Mouse (Mus musculus) liver, embryonic 16.5 days (tissue): ENCODE data around the gene Rasgrp1. TPM values are rescaled to one million over a fixed set of nuclear protein-coding genes. Genes with fewer than 3 reads are reported as not detected.

Source experiments
- ATAC-seq: fragments of 200-750 bp; cut with Nextera tagmentation; 2 replicates; pipeline ENCODE4 v1.8.0; 2017; ENCODE audit warnings: low read depth, mild to moderate bottlenecking, moderate number of reproducible peaks, moderate library complexity
- H3K27ac ChIP-seq: fragments of 300-500 bp; sonication (generic); 2 replicates; pipeline ENCODE4 v1.5.1; 2014; ENCODE audit warnings: mild to moderate bottlenecking, low read length
- H3K27me3 ChIP-seq: fragments of 300-500 bp; sonication (generic); 2 replicates; pipeline ENCODE4 v1.6.1; 2014; ENCODE audit warnings: low read depth, low read length, mixed read lengths; ENCODE audit not compliant: control insufficient read depth, insufficient read depth
- H3K36me3 ChIP-seq: fragments of 300-500 bp; sonication (generic); 2 replicates; pipeline ENCODE4 v1.6.1; 2014; ENCODE audit warnings: mild to moderate bottlenecking; ENCODE audit not compliant: control insufficient read depth, insufficient read depth
- H3K4me1 ChIP-seq: fragments of 300-500 bp; sonication (generic); 2 replicates; pipeline ENCODE4 v1.6.1; 2014; ENCODE audit warnings: low read depth, low read length, mixed read lengths; ENCODE audit not compliant: control insufficient read depth
- H3K4me2 ChIP-seq: fragments of 300-500 bp; sonication (generic); 2 replicates; pipeline ENCODE4 v1.6.1; 2014; ENCODE audit warnings: low read depth, low read length, mixed read lengths
- H3K4me3 ChIP-seq: fragments of 300-500 bp; sonication (generic); 2 replicates; pipeline ENCODE4 v1.5.1; 2014; ENCODE audit warnings: low read depth, mild to moderate bottlenecking, low read length
- H3K9ac ChIP-seq: fragments of 300-500 bp; sonication (generic); 2 replicates; pipeline ENCODE4 v1.6.1; 2014; ENCODE audit warnings: low read depth, low read length
- H3K9me3 ChIP-seq: fragments of 300-500 bp; sonication (generic); replicated peaks from 2 replicates; pipeline ENCODE4 v1.6.1; 2016; ENCODE audit warnings: low read length; ENCODE audit not compliant: control insufficient read depth
- WGBS: fragments of 180-500 bp; shearing (Covaris S2); extraction: QIAGEN DNeasy Blood & Tissue Kit; methylation state at CpG from one replicate; pipeline ENCODE4 v1.1.7; 2014; ENCODE audit not compliant: insufficient replicate concordance; 5-methylcytosine and 5-hydroxymethylcytosine counted together
- polyA plus RNA-seq: library from polyadenylated mRNA; unstranded; fragments of >200 nt; fragmentation: Nextera tagmentation; extraction: Ambion mirVana; gene quantifications from 2 replicates; pipeline ENCODE4 v1.2.1, GENCODE M21; 2015

Gene Rasgrp1
- polyA plus RNA-seq, 1 experiment from 2014 or later = 0.70 TPM

DNA sequence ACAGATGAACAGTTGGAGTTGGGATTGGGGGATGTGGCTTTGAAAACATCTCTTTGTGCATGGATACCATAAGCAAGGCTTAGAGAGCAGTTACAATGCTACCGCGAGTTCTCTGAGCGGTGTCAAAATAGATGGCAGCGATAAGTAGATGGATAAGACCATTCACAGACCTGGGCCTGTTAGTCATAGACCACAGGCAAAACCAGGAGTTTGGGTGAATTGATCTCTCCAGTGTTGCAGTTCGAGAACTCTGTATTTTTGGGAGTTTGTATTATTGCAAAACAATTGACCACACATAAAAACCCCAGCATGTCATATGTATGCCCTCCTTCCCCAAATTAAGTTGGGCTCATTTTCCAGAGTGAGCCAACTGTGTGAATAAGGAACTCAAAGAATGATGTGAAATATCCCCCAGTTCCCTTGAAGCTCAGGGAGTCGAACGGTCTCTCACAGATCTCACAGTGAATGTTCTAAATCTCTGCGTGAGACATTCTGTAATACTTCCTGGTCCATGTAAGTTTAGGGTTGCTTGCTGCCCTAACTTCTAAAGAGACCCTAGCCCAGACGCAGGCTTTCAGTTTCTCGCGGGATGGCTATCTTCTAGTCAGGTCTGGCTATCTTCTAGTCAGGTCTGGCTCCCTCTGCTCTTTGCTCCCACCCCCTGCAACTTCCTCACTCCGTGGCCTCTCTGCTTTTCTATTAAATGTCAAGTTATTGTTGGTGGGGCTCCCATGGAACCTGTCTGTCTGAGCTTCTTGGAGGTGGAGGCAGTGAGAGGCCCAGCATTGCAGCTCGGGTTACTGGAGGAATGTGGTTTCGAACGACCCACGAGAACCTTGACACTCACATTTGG is 43.0 kb downstream of the Rasgrp1 start:
- 63% methylated on average over 16 of the region's 16 CpGs for WGBS
- no peak for ATAC-seq

DNA sequence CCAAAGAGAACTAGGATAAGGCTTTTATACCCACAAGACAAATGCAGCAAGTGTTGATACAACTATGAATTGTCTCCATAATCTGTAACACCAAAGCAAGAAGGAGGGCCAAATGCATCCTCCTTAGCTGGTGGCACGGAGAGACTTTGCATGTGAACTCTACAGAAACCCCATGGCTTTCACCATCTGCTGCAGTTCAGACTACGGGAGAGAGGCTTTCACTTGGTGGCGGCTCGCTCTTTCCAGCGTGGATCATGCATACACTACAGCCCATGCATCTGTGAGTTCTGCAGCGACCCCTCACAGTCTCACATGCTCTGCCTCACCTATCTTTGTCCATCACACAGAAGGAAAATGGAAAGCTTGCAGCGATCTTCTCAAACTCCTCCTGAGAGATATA is 54.5 kb downstream of the Rasgrp1 start:
- no peak overlapping the region for H3K4me3 ChIP-seq
- 66% methylated on average over 7 of the region's 7 CpGs for WGBS
- no peaks in the 10 kb centered on the region for H3K27me3 ChIP-seq
- H3K9ac ChIP-seq = no peak overlapping the region
- H3K4me1 ChIP-seq = no peaks in the 10 kb centered on the region
- no peak for ATAC-seq
- no peak overlapping the region for H3K4me2 ChIP-seq
- H3K36me3 ChIP-seq = no peaks in the 10 kb centered on the region
- H3K27ac ChIP-seq = no peak overlapping the region
- no peaks in the 10 kb centered on the region for H3K9me3 ChIP-seq

More for the DNA sequence above, 43.0 kb downstream of the Rasgrp1 start:
- no peak overlapping the region for H3K27ac ChIP-seq
- no peak overlapping the region for H3K4me3 ChIP-seq
- H3K4me2 ChIP-seq = no peak overlapping the region
- no peak overlapping the region for H3K9ac ChIP-seq
- no peaks in the 10 kb centered on the region for H3K4me1 ChIP-seq
- no peaks in the 10 kb centered on the region for H3K27me3 ChIP-seq
- H3K36me3 ChIP-seq = no peaks in the 10 kb centered on the region
- H3K9me3 ChIP-seq = no peaks in the 10 kb centered on the region

DNA sequence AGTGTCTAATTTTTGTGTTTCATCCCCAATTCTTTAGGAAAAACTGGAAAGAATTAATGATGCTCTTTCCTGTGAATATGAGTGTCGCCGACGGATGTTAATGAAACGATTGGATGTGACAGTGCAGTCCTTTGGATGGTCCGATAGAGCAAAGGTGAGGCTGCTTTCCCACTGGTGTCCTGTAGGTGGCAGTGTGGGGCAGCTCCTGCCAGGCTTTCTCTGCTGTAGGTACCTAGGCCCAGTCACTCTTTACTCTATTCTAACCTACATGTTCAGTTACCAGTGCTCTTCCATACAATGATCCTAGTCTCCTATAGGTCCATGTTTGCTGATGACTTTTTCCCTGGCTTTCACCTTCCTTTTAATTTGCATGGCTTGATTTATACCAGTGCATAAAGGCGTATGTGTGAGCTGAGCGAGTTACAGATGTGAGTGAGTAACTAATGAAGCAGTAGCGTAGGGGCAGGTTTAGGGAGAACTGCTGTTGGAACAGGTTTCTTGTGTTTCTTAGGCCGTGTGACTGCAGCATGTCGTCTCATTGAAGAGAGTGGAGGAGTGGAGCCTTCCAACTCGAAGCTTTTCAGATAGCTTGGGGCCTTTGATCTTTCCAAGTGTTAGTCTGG is 78.9 kb downstream of the Rasgrp1 start:
- no peaks in the 10 kb centered on the region for H3K27me3 ChIP-seq
- H3K4me2 ChIP-seq = no peak overlapping the region
- no peak overlapping the region for H3K9ac ChIP-seq
- H3K27ac ChIP-seq = no peak overlapping the region
- no peaks in the 10 kb centered on the region for H3K4me1 ChIP-seq
- H3K36me3 ChIP-seq = no peaks in the 10 kb centered on the region; the same call in 1 of the 2 replicates
- 64% methylated on average over 11 of the region's 11 CpGs for WGBS
- no peaks in the 10 kb centered on the region for H3K9me3 ChIP-seq
- ATAC-seq = peak; percentile 35
- no peak overlapping the region for H3K4me3 ChIP-seq

DNA sequence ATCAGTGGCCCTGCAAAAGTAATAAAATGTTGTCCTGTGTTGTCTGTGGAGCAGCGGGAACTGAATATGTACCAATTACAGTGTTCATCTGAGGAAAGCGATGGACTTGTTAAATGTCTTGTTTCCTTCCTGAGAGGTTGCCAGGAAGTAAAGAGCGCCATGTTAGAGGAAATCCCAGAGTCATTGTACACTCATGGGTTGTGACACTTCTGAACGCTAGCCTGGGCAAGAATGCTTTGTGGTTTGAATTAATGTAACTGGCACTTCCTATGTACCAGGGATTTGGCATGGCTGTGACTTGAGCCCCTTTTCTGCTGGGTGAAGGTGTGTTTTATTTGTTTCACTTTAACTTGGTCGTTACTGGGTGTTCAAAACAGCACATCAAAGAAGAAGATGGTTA is 80.6 kb downstream of the Rasgrp1 start:
- no peak overlapping the region for H3K4me3 ChIP-seq
- no peak overlapping the region for H3K27ac ChIP-seq
- no peak overlapping the region for H3K4me2 ChIP-seq
- H3K9ac ChIP-seq = no peak overlapping the region
- no peak for ATAC-seq
- H3K36me3 ChIP-seq = no peaks in the 10 kb centered on the region
- H3K4me1 ChIP-seq = no peaks in the 10 kb centered on the region
- H3K27me3 ChIP-seq = no peaks in the 10 kb centered on the region
- no peaks in the 10 kb centered on the region for H3K9me3 ChIP-seq
- 70% methylated on average over 5 of the region's 5 CpGs for WGBS

DNA sequence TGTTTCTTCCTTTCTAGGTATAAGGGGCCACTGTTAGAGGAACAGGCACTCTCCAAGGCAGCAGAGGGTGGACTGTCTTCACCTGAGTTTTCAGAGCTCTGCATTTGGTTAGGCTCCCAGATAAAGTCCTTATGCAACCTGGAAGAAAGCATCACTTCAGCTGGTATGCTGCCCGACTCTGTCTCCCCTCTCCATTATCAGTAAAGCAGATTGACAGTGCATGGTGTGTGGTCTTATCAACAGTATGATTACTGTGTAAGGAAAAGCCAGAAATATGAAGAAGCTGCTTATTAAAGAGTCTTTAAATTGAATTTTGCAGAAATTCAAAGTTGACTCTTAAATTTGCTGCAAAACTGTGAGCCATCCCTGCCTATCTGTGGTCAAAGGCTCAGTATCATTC is 85.2 kb downstream of the Rasgrp1 start:
- Histone ChIP-seq H3K4me1 (no peaks in the 10 kb centered on the region), H3K27ac (no peak overlapping the region), H3K27me3 (no peaks in the 10 kb centered on the region), H3K9me3 (no peaks in the 10 kb centered on the region), H3K4me3 (no peak overlapping the region), H3K36me3 (no peaks in the 10 kb centered on the region), H3K4me2 (no peak overlapping the region), H3K9ac (no peak overlapping the region)
- WGBS = 11% methylated on average over 1 of the region's 1 CpGs
- ATAC-seq = 0 out of 2 replicates have a peak, but pooled peaks have one; percentile 19

DNA sequence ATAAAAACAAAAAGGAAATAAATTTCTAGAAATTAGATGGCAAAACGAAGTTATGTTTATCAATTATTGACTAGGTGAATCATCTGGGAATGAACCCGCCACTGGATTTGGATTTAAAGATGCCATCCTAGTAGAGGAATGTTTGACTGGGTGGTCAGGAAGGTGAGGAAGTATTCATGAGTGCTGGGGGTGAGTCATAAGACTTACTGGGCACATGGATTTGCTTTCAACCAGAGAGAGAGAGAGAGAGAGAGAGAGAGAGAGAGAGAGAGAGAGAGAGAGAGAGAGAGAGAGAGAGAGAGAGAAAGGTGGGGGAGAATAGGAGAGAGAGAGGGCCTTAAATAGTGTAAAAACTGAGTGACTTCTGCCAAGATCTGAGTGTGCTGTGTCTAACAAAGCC is 87.4 kb downstream of the Rasgrp1 start:
- Histone ChIP-seq H3K9me3 (no peaks in the 10 kb centered on the region), H3K9ac (no peak overlapping the region), H3K4me1 (no peaks in the 10 kb centered on the region; the same call in 1 of the 2 replicates), H3K4me2 (no peak overlapping the region), H3K36me3 (no peaks in the 10 kb centered on the region), H3K4me3 (no peak overlapping the region), H3K27me3 (no peaks in the 10 kb centered on the region), H3K27ac (no peak overlapping the region)
- no peak for ATAC-seq
- 53% methylated on average over 2 of the region's 2 CpGs for WGBS

DNA sequence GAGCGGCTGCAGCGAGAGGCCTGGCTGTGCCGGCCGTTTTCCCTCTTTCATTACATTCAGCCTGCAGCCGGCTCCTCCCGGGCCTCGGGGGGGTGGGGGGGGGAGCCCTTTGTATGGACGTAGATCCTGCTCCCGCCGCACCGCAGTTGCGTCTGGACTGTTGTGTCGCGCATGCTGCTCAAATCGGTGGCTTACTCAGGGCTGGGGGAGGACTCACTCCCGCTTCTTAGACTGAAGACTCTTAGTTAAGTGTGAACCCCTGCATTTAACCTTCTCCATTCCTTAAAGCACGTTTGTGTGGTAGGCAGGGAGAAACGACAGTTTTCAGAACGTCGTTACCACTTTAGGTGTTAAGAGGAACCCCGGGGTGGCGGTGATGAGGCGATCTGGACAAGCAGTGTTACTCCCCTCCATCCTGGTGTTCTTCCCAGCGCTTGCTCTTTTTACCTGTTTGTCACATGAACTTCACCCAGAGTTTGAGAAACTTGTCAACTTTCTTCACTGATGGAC is 92.7 kb downstream of the Rasgrp1 start:
- peak overlapping the region; percentile 72 for H3K4me2 ChIP-seq
- peak; percentile 47 for ATAC-seq
- H3K36me3 ChIP-seq = no peaks in the 10 kb centered on the region
- 0 out of 2 replicates have a peak overlapping the region, but pooled peaks have one; percentile 48 for H3K27ac ChIP-seq
- peak overlapping the region; percentile 87 for H3K9ac ChIP-seq
- no peaks in the 10 kb centered on the region; the same call in 1 of the 2 replicates for H3K4me1 ChIP-seq
- no peaks in the 10 kb centered on the region for H3K9me3 ChIP-seq
- H3K4me3 ChIP-seq = peak overlapping the region; percentile 84
- H3K27me3 ChIP-seq = no peaks in the 10 kb centered on the region
- 0% methylated on average over 24 of the region's 24 CpGs for WGBS

DNA sequence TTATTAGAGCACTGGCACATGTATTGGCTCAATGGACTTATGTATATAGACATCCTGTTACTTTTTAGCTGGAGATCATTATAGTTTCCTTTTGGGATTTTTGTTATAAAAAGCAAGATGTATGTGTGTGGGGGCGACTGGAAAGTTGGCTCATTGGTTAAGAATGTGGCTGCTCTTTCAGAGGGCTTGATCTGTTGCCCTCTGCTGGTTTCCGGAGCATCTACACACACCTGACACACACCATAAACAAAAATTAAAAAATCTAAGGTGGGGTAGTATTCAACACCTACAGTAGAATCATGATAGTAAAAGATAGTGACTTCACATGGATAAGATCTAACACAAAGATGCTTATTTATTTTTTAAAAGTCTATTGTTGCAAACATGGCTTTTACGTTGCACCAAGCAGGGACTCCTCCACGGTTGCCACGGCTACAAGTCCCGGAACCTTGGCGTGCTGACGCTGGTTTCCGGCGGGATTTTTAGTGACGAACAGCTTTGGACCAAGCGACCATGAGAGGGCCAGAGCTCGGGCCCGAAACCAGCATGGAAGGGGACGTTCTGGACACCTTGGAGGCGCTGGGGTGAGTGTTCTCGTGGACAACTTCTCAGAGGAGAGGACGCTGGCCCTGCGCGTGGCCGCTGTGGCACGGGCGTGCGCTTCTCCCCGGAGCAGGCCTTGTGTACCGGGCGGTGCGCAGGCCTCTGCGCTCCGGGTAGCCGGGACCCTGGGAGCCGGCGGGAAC is 93.4 kb downstream of the Rasgrp1 start, which contains the start of gene Fam98b:
Fam98b (plus strand) TSS at position 485 of the 746 bp plus-strand sequence.
- Histone ChIP-seq H3K27ac (0 out of 2 replicates have a peak within 1 kb of the TSS, but pooled peaks have one; percentile 48), H3K4me1 (no peaks in the 10 kb centered on the region; the same call in 1 of the 2 replicates), H3K36me3 (no peaks in the 10 kb centered on the region), H3K27me3 (no peaks in the 10 kb centered on the region), H3K4me3 (peak within 1 kb of the TSS; percentile 84), H3K9me3 (no peaks in the 10 kb centered on the region), H3K9ac (peak within 1 kb of the TSS; percentile 87), H3K4me2 (peak within 1 kb of the TSS; percentile 72)
- WGBS = under 1% methylated on average over 33 of the region's 33 CpGs
- ATAC-seq = peak; percentile 85
